Mouse (Mus musculus): ENCODE measurements at regions not wholly inside any gene's neighbourhood (a gene's known extent, or its start where the extent isn't known, plus 50 kb on each side); places are given as distances from the start of the nearest gene placed in this dataset.

DNA sequence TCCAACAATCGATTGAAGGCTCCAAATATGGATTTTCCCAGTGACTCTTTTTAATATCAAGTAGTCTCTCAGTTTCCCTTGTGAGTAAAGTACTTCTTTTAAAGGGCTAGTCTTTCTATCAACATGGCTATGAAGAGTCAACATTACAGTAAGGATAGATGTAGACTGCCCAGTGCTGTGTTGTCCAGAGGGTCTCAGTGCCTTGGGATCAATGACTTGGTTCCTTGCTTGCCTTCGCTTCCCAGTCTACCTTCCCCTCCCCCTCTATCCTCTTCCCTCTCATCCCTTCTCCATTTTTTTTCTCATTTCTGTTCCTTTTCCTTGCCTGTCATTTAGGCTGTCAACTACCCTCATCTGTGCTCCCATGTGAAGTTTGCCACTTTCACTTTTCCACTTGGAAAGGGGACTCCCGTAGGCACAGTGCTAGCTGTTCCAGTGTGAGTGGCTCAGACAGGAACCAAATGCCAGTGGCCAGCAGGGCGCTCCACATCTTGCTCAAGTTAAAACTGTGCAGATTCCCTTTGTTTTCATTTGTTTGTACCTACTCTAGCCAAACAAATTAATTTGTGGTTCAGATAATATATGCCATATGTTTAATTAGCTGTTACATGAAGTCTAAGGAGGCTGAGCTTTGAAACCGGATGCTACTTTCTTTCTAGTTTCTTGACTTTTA is 608.9 kb downstream of the Lmo4 start:
- Histone ChIP-seq H3K9ac (replicated peaks) (no peak overlapping the region), H3K9me3 (ENCODE audit: control insufficient read depth, low read length) (no peaks in the 10 kb centered on the region), H3K36me3 (replicated peaks; ENCODE audit: control insufficient read depth, insufficient read depth, low read depth) (no peaks in the 10 kb centered on the region), H3K27ac (no peak overlapping the region), H3K4me3 (ENCODE audit: insufficient read depth in 1 of 2, low read depth in 2 of 2, low read length in 2 of 2) (no peak overlapping the region), H3K4me1 (replicated peaks; ENCODE audit: control insufficient read depth in 2 of 2, insufficient read depth in 2 of 2, low read length in 1 of 2) (no peaks in the 10 kb centered on the region), H3K4me2 (ENCODE audit: low read depth) (no peak overlapping the region), H3K27me3 (ENCODE audit: control insufficient read depth, insufficient read depth, low read length) (no peaks in the 10 kb centered on the region)
- ATAC-seq (ENCODE audit: insufficient read depth), result no peak
- 56% methylated on average over 5 of the region's 5 CpGs for WGBS (ENCODE audit: insufficient replicate concordance)
- DNase-seq (ENCODE audit: low read depth in 3 of 3, low spot score in 3 of 3), result no peak
- TF ChIP-seq EP300 (IDR thresholded peaks at IDR 0.05; ENCODE audit: low read depth) (no peak), CTCF (IDR thresholded peaks at IDR 0.05; ENCODE audit: low read depth) (no peak)

DNA sequence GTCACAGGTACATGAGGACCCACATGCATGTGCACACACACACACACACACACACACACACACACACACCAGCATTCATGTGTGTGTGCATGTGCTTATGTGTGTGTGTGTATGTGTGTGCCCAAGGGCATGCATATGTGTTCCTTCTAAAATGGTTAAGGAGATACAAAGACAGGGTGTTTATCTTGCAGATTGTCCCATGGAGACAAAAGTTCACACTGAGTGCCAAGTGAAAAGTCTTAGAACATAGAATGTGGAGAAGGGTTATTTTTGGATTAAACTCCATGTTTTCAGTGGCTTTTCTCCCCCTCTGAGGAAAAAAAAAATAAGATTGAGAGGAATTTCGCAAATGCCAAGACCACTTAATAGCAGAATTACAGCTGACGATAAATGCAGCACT is 609.9 kb downstream of the Lmo4 start:
- Histone ChIP-seq H3K27me3 (ENCODE audit: control insufficient read depth, insufficient read depth, low read length) (no peaks in the 10 kb centered on the region), H3K9ac (replicated peaks) (no peak overlapping the region), H3K4me2 (ENCODE audit: low read depth) (no peak overlapping the region), H3K36me3 (replicated peaks; ENCODE audit: control insufficient read depth, insufficient read depth, low read depth) (no peaks in the 10 kb centered on the region), H3K9me3 (ENCODE audit: control insufficient read depth, low read length) (no peaks in the 10 kb centered on the region), H3K4me1 (replicated peaks; ENCODE audit: control insufficient read depth in 2 of 2, insufficient read depth in 2 of 2, low read length in 1 of 2) (no peaks in the 10 kb centered on the region), H3K27ac (no peak overlapping the region), H3K4me3 (ENCODE audit: insufficient read depth in 1 of 2, low read depth in 2 of 2, low read length in 2 of 2) (no peak overlapping the region)
- WGBS (ENCODE audit: insufficient replicate concordance), result 69% methylated on average over 2 of the region's 2 CpGs
- ATAC-seq (ENCODE audit: insufficient read depth) (no peak), DNase-seq (ENCODE audit: low read depth in 3 of 3, low spot score in 3 of 3) (no peak)
- no peak for TF ChIP-seq CTCF (IDR thresholded peaks at IDR 0.05; ENCODE audit: low read depth)
- no peak for TF ChIP-seq EP300 (IDR thresholded peaks at IDR 0.05; ENCODE audit: low read depth)

DNA sequence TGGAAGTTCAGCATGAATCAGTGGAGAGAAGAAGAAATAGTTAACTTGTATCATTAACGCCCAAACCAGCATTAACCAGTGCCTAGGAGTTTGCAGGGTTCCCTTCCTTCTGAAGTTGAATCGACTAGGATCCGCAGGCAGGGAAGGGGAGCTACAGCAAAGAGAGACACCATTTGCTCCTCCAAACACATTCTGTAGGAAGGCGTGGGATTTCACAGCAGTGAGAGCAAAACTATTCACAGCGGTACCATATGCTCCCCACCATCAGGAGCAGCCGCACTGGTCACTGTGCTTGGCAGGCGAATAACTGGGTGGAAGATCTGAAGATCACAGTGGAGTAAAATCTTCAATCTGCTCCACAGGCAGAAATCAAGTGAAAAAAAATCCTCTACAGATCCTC is 610.3 kb downstream of the Lmo4 start:
- Histone ChIP-seq H3K4me1 (replicated peaks; ENCODE audit: control insufficient read depth in 2 of 2, insufficient read depth in 2 of 2, low read length in 1 of 2) (no peaks in the 10 kb centered on the region), H3K27me3 (ENCODE audit: control insufficient read depth, insufficient read depth, low read length) (no peaks in the 10 kb centered on the region), H3K36me3 (replicated peaks; ENCODE audit: control insufficient read depth, insufficient read depth, low read depth) (no peaks in the 10 kb centered on the region), H3K27ac (no peak overlapping the region), H3K9ac (replicated peaks) (no peak overlapping the region), H3K4me3 (ENCODE audit: insufficient read depth in 1 of 2, low read depth in 2 of 2, low read length in 2 of 2) (no peak overlapping the region), H3K4me2 (ENCODE audit: low read depth) (no peak overlapping the region), H3K9me3 (ENCODE audit: control insufficient read depth, low read length) (no peaks in the 10 kb centered on the region)
- WGBS (ENCODE audit: insufficient replicate concordance), result 51% methylated on average over 7 of the region's 7 CpGs
- ATAC-seq (ENCODE audit: insufficient read depth) (no peak), DNase-seq (ENCODE audit: low read depth in 3 of 3, low spot score in 3 of 3) (no peak)
- no peak for TF ChIP-seq CTCF (IDR thresholded peaks at IDR 0.05; ENCODE audit: low read depth)
- no peak for TF ChIP-seq EP300 (IDR thresholded peaks at IDR 0.05; ENCODE audit: low read depth)

DNA sequence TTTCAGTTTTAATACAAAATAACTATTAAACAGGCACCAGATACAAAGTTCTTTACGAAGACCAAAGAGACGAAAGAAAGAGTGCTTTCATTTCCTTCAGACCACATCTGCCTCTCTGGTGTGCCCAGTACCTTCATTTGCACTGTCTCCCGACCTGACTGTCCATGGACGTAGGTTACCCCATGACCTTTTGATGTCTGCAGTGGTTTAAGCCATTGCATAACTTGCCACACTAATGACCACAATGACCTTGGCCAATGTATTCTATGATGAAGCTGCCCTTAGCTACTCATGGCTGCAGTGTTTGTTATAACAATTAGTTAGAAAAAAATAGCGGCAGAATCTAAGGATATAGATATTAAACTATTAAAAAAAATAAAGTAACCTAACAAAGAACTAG is 618.4 kb downstream of the Lmo4 start:
- no peaks in the 10 kb centered on the region for H3K27me3 ChIP-seq (ENCODE audit: control insufficient read depth, insufficient read depth, low read length)
- ATAC-seq (ENCODE audit: insufficient read depth), result no peak
- no peak overlapping the region for H3K27ac ChIP-seq
- H3K9me3 ChIP-seq (ENCODE audit: control insufficient read depth, low read length), result no peaks in the 10 kb centered on the region
- H3K9ac ChIP-seq (replicated peaks), result no peak overlapping the region
- no peak for DNase-seq (ENCODE audit: low read depth in 3 of 3, low spot score in 3 of 3)
- H3K4me3 ChIP-seq (ENCODE audit: insufficient read depth in 1 of 2, low read depth in 2 of 2, low read length in 2 of 2), result no peak overlapping the region
- no peak overlapping the region for H3K4me2 ChIP-seq (ENCODE audit: low read depth)
- WGBS (ENCODE audit: insufficient replicate concordance), result 62% methylated on average over 5 of the region's 5 CpGs
- no peak for TF ChIP-seq EP300 (IDR thresholded peaks at IDR 0.05; ENCODE audit: low read depth)
- TF ChIP-seq CTCF (IDR thresholded peaks at IDR 0.05; ENCODE audit: low read depth), result no peak
- H3K36me3 ChIP-seq (replicated peaks; ENCODE audit: control insufficient read depth, insufficient read depth, low read depth), result no peaks in the 10 kb centered on the region
- no peaks in the 10 kb centered on the region; a peak in 1 of 4 replicates for H3K4me1 ChIP-seq (replicated peaks; ENCODE audit: control insufficient read depth in 2 of 2, insufficient read depth in 2 of 2, low read length in 1 of 2)

DNA sequence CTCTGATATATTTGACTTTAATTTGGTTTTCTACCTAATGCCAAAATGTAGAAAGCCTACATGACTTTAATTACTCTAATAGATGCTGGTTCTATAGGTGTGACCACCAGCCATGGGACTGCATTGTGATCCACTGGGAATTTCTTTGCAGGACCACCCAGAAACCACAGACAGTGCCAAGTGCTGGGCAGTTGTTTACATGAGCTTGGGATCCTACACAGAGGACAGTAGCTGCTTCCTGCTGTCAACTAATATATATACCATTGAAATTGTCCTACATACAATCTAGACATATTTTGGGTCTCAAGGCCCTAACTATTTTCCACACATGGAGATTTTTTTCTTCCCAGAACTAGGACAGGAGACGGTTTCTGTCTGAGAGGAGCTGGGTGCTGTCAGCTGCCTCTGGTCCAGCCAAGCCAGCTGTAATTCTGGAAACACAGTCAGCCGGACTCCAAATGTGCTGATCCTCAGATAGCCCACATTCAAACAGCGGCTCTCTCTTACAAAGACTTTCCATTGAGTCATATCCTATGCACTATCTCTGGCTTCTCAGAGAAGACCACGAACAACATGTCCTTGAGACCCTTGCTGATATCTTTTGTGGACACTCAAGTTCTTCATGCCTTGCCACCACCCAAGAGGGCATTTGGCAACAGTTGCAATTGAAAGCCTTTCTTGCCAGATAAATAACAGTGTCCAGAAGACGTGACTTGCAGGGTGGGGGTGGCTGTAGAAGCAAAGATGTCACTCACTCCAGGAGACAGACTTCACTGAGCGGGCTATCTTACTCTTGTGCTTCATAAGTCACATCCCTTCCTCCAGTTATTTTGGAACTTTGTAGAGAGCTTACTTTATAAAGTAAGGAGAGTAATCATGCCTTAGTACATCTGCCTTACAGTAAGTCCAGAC is 620.1 kb downstream of the Lmo4 start:
- Histone ChIP-seq H3K9ac (replicated peaks) (no peak overlapping the region), H3K4me3 (ENCODE audit: insufficient read depth in 1 of 2, low read depth in 2 of 2, low read length in 2 of 2) (no peak overlapping the region), H3K27ac (no peak overlapping the region), H3K4me1 (replicated peaks; ENCODE audit: control insufficient read depth in 2 of 2, insufficient read depth in 2 of 2, low read length in 1 of 2) (no peaks in the 10 kb centered on the region; a peak in 1 of 4 replicates), H3K36me3 (replicated peaks; ENCODE audit: control insufficient read depth, insufficient read depth, low read depth) (no peaks in the 10 kb centered on the region), H3K27me3 (ENCODE audit: control insufficient read depth, insufficient read depth, low read length) (no peaks in the 10 kb centered on the region), H3K4me2 (ENCODE audit: low read depth) (no peak overlapping the region), H3K9me3 (ENCODE audit: control insufficient read depth, low read length) (no peaks in the 10 kb centered on the region)
- peak; percentile 52; the same call in 1 of the 2 replicates for ATAC-seq (ENCODE audit: insufficient read depth)
- WGBS (ENCODE audit: insufficient replicate concordance), result 16% methylated on average over 6 of the region's 6 CpGs
- no peak for DNase-seq (ENCODE audit: low read depth in 3 of 3, low spot score in 3 of 3)
- TF ChIP-seq CTCF (IDR thresholded peaks at IDR 0.05; ENCODE audit: low read depth) (no peak), EP300 (IDR thresholded peaks at IDR 0.05; ENCODE audit: low read depth) (no peak)
